Mouse (Mus musculus): Measurements from ENCODE around the gene Mapkap1. TPM values are rescaled to one million over a fixed set of nuclear protein-coding genes. Genes with fewer than 3 reads are reported as not detected.

The Mapkap1 gene
- total and polyA plus RNA-seq, 3 experiments: 39.4 to 45.8 (median 40.7) TPM

GRCm38 (mm10) chr2:34600734-34601133 lies 194.2 kb downstream of the Mapkap1 start:
- DNase-seq (ENCODE audit: extremely low read depth): no peak
- no peak overlapping the region for H3K27ac ChIP-seq (ENCODE audit: insufficient read depth, low read depth)
- no peaks in the 10 kb centered on the region for H3K9me3 ChIP-seq (replicated peaks; ENCODE audit: low read length)
- H3K4me1 ChIP-seq (ENCODE audit: control insufficient read depth in 1 of 2, insufficient read depth in 2 of 2): peaks cover 0 to 11% of the 10 kb centered on the region in 2 experiments; a peak in 2 of 4 replicates
- in situ Hi-C loops (cut with MboI; ENCODE audit: low pct_ligation_motif_present, low pct_unique_long_range_greater_than_20kb, low sequenced_read_pairs) (no loop called here), dilution Hi-C loops (cut with MboI; ENCODE audit: extremely low pct_ligation_motif_present, extremely low pct_unique_long_range_greater_than_20kb, low sequenced_read_pairs) (no loop called here)
- H3K27me3 ChIP-seq (replicated peaks): no peaks in the 10 kb centered on the region
- no peaks in the 10 kb centered on the region for H3K79me2 ChIP-seq (replicated peaks; ENCODE audit: control insufficient read depth, extremely low read depth, insufficient read depth, poor library complexity, severe bottlenecking)
- peaks cover 2 to 39% of the 10 kb centered on the region in 2 experiments for H3K36me3 ChIP-seq (replicated peaks in 1 of 2; ENCODE audit: control insufficient read depth in 1 of 2, insufficient read depth in 1 of 2, low read length in 1 of 2)
- no peak overlapping the region for H3K4me2 ChIP-seq (ENCODE audit: insufficient read depth, low read depth, poor library complexity, severe bottlenecking)
- no peak for TF ChIP-seq MAFK (IDR thresholded peaks at IDR 0.05; ENCODE audit: insufficient replicate concordance, low read length)
- TF ChIP-seq UBTF (IDR thresholded peaks at IDR 0.05; ENCODE audit: low read depth, low read length): no peak
- no peak overlapping the region for H3K4me3 ChIP-seq (replicated peaks in 1 of 3; ENCODE audit: low read depth in 2 of 3, low read length in 2 of 3, poor library complexity in 1 of 3)
- no peak overlapping the region for H3K9ac ChIP-seq (ENCODE audit: insufficient read depth, low read depth)

DNA sequence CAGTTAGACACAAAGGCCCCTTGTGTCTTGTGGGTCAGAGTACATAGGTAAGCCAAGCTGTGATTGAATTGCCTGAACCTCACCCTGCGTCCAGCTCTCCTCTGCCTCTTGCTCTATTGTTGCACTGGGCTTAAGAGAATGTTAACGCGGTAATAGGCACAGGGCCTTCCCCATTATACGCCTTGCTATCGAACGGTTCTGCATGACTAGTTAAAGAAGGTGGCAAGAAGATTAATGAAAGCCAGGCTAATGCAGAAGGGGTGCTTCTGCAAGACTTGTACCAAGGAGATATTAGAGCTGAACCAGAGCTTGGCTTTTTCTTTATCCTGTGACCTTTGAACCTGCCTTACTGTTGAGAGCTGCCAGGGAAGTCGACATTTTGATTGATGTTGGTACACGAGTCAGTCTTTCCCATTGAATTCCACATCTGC lies 195.6 kb downstream of the Mapkap1 start:
- no peaks in the 10 kb centered on the region for H3K79me2 ChIP-seq (replicated peaks; ENCODE audit: control insufficient read depth, extremely low read depth, insufficient read depth, poor library complexity, severe bottlenecking)
- dilution Hi-C loops (cut with MboI; ENCODE audit: extremely low pct_ligation_motif_present, extremely low pct_unique_long_range_greater_than_20kb, low sequenced_read_pairs) (no loop called here), in situ Hi-C loops (cut with MboI; ENCODE audit: low pct_ligation_motif_present, low pct_unique_long_range_greater_than_20kb, low sequenced_read_pairs) (no loop called here)
- no peak overlapping the region for H3K4me3 ChIP-seq (replicated peaks in 1 of 3; ENCODE audit: low read depth in 2 of 3, low read length in 2 of 3, poor library complexity in 1 of 3)
- no peaks in the 10 kb centered on the region for H3K27me3 ChIP-seq (replicated peaks)
- DNase-seq (ENCODE audit: extremely low read depth): no peak
- H3K4me1 ChIP-seq (ENCODE audit: control insufficient read depth in 1 of 2, insufficient read depth in 2 of 2): peaks cover 0 to 11% of the 10 kb centered on the region in 2 experiments; a peak in 2 of 4 replicates
- H3K27ac ChIP-seq (ENCODE audit: insufficient read depth, low read depth): no peak overlapping the region
- H3K9ac ChIP-seq (ENCODE audit: insufficient read depth, low read depth): no peak overlapping the region
- peaks cover 7% of the 10 kb centered on the region for H3K9me3 ChIP-seq (replicated peaks; ENCODE audit: low read length)
- no peak overlapping the region for H3K4me2 ChIP-seq (ENCODE audit: insufficient read depth, low read depth, poor library complexity, severe bottlenecking)
- TF ChIP-seq SIN3A (IDR thresholded peaks at IDR 0.05; ENCODE audit: low read length): no peak
- TF ChIP-seq NRF1 (IDR thresholded peaks at IDR 0.05; ENCODE audit: low read depth, low read length): no peak
- no peak for TF ChIP-seq UBTF (IDR thresholded peaks at IDR 0.05; ENCODE audit: low read depth, low read length)
- TF ChIP-seq CHD2 (IDR thresholded peaks at IDR 0.05; ENCODE audit: low read length): no peak
- TF ChIP-seq E2F4 (IDR thresholded peaks at IDR 0.05; ENCODE audit: insufficient replicate concordance, low read depth, low read length): no peak
- TF ChIP-seq ZC3H11A (IDR thresholded peaks at IDR 0.05; ENCODE audit: low read depth, low read length): no peak
- no peak for TF ChIP-seq JUND (conservative IDR thresholded peaks at IDR 0.05; ENCODE audit: low read depth, low read length)
- TF ChIP-seq CTCF (conservative IDR thresholded peaks at IDR 0.05 in 1 of 2, IDR thresholded peaks at IDR 0.05 in 1 of 2; ENCODE audit: low read depth in 2 of 2, low read length in 2 of 2): no peak
- TF ChIP-seq KAT2A (IDR thresholded peaks at IDR 0.05; ENCODE audit: insufficient replicate concordance, low read length): no peak
- no peak for TF ChIP-seq RCOR1 (conservative IDR thresholded peaks at IDR 0.05; ENCODE audit: low read depth, low read length)
- TF ChIP-seq NELFE (IDR thresholded peaks at IDR 0.05; ENCODE audit: low read depth, low read length): no peak
- TF ChIP-seq RAD21 (IDR thresholded peaks at IDR 0.05; ENCODE audit: low read depth, low read length): no peak
- no peak for TF ChIP-seq MXI1 (IDR thresholded peaks at IDR 0.05; ENCODE audit: low read depth, low read length)
- TF ChIP-seq USF1 (IDR thresholded peaks at IDR 0.05; ENCODE audit: low read depth, low read length): no peak
- TF ChIP-seq JUN (IDR thresholded peaks at IDR 0.05; ENCODE audit: insufficient read depth, low read depth, low read length): no peak
- no peak for TF ChIP-seq TCF12 (IDR thresholded peaks at IDR 0.05; ENCODE audit: low read depth, low read length)
- H3K36me3 ChIP-seq (replicated peaks in 1 of 2; ENCODE audit: control insufficient read depth in 1 of 2, insufficient read depth in 1 of 2, low read length in 1 of 2): peaks cover 0 to 44% of the 10 kb centered on the region in 2 experiments

Data from CH12.LX (cell line).